Mouse (Mus musculus): ENCODE measurements at regions not wholly inside any gene's neighbourhood (a gene's known extent, or its start where the extent isn't known, plus 50 kb on each side); places are given as distances from the start of the nearest gene placed in this dataset.

- Histone ChIP-seq H3K4me2 (ENCODE audit: low read depth, low read length) (no peak overlapping the region), H3K4me3 (ENCODE audit: low read depth, low read length) (no peak overlapping the region), H3K9me3 (replicated peaks; ENCODE audit: control insufficient read depth, low read length) (no peaks in the 10 kb centered on the region), H3K36me3 (ENCODE audit: control insufficient read depth, insufficient read depth) (no peaks in the 10 kb centered on the region), H3K27ac (ENCODE audit: low read length) (no peak overlapping the region), H3K9ac (ENCODE audit: low read depth, low read length) (no peak overlapping the region), H3K4me1 (ENCODE audit: control insufficient read depth, low read depth, low read length) (no peaks in the 10 kb centered on the region), H3K27me3 (ENCODE audit: control insufficient read depth, insufficient read depth, low read depth, low read length) (no peaks in the 10 kb centered on the region; the same call in 1 of the 2 replicates)
- no peak for ATAC-seq (ENCODE audit: low read depth)
- WGBS (ENCODE audit: insufficient replicate concordance), result 50% methylated on average over 6 of the region's 6 CpGs
Observed at GRCm38 (mm10) chrX:99319163-99319562, 151.9 kb downstream of the Pja1 start.

DNA sequence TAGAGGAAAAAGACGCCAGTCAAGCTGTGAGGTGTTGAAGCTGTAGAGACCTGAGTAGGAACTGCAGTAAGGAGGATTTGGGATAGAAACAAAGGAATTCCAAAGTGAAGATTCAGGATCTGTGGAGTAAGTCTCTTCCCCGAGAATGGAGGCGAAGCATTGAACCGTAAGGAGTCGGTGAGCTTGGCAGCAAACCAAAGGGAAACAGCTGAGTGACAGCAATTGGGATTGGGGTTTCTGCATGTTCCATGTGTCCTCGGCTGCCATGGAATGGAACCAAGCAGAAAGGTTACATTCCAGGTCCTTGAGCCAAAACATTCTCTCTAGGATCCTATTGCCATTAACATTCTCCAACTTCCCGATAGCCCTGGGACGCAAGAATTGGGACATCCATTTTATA is 152.9 kb downstream of the Pja1 start:
- Histone ChIP-seq H3K4me1 (ENCODE audit: control insufficient read depth, low read depth, low read length) (no peaks in the 10 kb centered on the region), H3K9ac (ENCODE audit: low read depth, low read length) (no peak overlapping the region), H3K36me3 (ENCODE audit: control insufficient read depth, insufficient read depth) (no peaks in the 10 kb centered on the region), H3K4me2 (ENCODE audit: low read depth, low read length) (no peak overlapping the region), H3K27ac (ENCODE audit: low read length) (no peak overlapping the region), H3K27me3 (ENCODE audit: control insufficient read depth, insufficient read depth, low read depth, low read length) (no peaks in the 10 kb centered on the region; the same call in 1 of the 2 replicates), H3K9me3 (replicated peaks; ENCODE audit: control insufficient read depth, low read length) (no peaks in the 10 kb centered on the region), H3K4me3 (ENCODE audit: low read depth, low read length) (no peak overlapping the region)
- ATAC-seq (ENCODE audit: low read depth), result no peak
- 66% methylated on average over 8 of the region's 8 CpGs for WGBS (ENCODE audit: insufficient replicate concordance)

- 65% methylated on average over 10 of the region's 10 CpGs for WGBS (ENCODE audit: insufficient replicate concordance)
- Histone ChIP-seq H3K27ac (ENCODE audit: low read length) (no peak overlapping the region), H3K9me3 (replicated peaks; ENCODE audit: control insufficient read depth, low read length) (no peaks in the 10 kb centered on the region), H3K4me2 (ENCODE audit: low read depth, low read length) (no peak overlapping the region), H3K27me3 (ENCODE audit: control insufficient read depth, insufficient read depth, low read depth, low read length) (no peaks in the 10 kb centered on the region; the same call in 1 of the 2 replicates), H3K4me3 (ENCODE audit: low read depth, low read length) (no peak overlapping the region), H3K9ac (ENCODE audit: low read depth, low read length) (no peak overlapping the region), H3K36me3 (ENCODE audit: control insufficient read depth, insufficient read depth) (no peaks in the 10 kb centered on the region), H3K4me1 (ENCODE audit: control insufficient read depth, low read depth, low read length) (no peaks in the 10 kb centered on the region)
- ATAC-seq (ENCODE audit: low read depth), result no peak
Observed at GRCm38 (mm10) chrX:99317736-99318135, 153.3 kb downstream of the Pja1 start.

GRCm38 (mm10) chrX:99316410-99317056 is 154.5 kb downstream of the Pja1 start:
- no peaks in the 10 kb centered on the region for H3K9me3 ChIP-seq (replicated peaks; ENCODE audit: control insufficient read depth, low read length)
- no peaks in the 10 kb centered on the region; the same call in 1 of the 2 replicates for H3K27me3 ChIP-seq (ENCODE audit: control insufficient read depth, insufficient read depth, low read depth, low read length)

DNA sequence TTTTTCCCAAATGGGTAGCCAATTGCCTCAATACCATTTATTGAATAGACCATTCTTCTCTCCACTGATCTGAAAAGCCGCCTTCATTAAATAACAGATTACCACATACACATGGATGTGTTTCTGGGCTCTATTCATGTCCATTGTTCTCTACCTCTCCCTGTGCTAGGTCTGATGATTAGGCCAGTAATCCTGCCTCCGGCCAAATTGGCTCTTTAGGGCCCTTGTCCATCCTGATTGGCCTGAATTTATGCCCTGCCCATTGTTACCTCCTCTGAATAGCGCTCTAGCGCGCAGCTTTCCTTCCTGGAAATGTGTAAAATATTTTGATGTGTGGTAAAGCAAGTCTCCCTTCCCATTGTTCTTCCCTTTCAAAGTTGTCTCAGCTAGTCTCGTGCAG is 163.2 kb downstream of the Efnb1 start:
- no peaks in the 10 kb centered on the region; the same call in 1 of the 2 replicates for H3K27me3 ChIP-seq (ENCODE audit: control insufficient read depth, insufficient read depth, low read depth, low read length)
- H3K4me1 ChIP-seq (ENCODE audit: control insufficient read depth, low read depth, low read length), result no peaks in the 10 kb centered on the region
- H3K4me3 ChIP-seq (ENCODE audit: low read depth, low read length), result no peak overlapping the region
- no peaks in the 10 kb centered on the region for H3K36me3 ChIP-seq (ENCODE audit: control insufficient read depth, insufficient read depth)
- no peak for ATAC-seq (ENCODE audit: low read depth)
- no peak overlapping the region for H3K9ac ChIP-seq (ENCODE audit: low read depth, low read length)
- H3K27ac ChIP-seq (ENCODE audit: low read length), result no peak overlapping the region
- 42% methylated on average over 6 of the region's 6 CpGs for WGBS (ENCODE audit: insufficient replicate concordance)
- H3K9me3 ChIP-seq (replicated peaks; ENCODE audit: control insufficient read depth, low read length), result no peaks in the 10 kb centered on the region
- no peak overlapping the region for H3K4me2 ChIP-seq (ENCODE audit: low read depth, low read length)

More at GRCm38 (mm10) chrX:99316410-99317056, 154.5 kb downstream of the Pja1 start:
- Histone ChIP-seq H3K9ac (ENCODE audit: low read depth, low read length) (no peak overlapping the region), H3K4me1 (ENCODE audit: control insufficient read depth, low read depth, low read length) (no peaks in the 10 kb centered on the region), H3K4me3 (ENCODE audit: low read depth, low read length) (no peak overlapping the region), H3K4me2 (ENCODE audit: low read depth, low read length) (no peak overlapping the region), H3K27ac (ENCODE audit: low read length) (no peak overlapping the region), H3K36me3 (ENCODE audit: control insufficient read depth, insufficient read depth) (no peaks in the 10 kb centered on the region)
- WGBS (ENCODE audit: insufficient replicate concordance), result 61% methylated on average over 4 of the region's 4 CpGs
- no peak for ATAC-seq (ENCODE audit: low read depth)

DNA sequence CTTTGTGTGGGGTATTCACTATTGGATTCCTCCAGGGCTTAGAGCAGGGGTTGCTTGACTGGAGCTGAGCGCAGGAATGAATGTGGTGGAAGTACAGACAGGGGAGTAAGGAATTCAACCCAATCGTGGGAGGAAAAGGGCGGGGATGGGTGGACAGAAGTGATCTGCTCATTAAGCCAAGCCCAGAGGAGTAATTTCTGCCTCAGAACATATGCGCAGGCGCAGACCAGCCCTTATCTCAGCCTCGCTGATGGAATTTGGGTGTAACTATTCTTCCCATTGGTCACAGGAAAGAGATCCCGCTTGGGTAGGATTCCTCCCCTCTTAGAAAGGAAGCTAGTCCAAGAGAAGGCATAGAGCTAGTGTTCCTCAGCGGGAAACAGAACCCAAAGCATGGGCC is 158.8 kb downstream of the Efnb1 start:
- Histone ChIP-seq H3K4me3 (ENCODE audit: low read depth, low read length) (no peak overlapping the region), H3K27ac (ENCODE audit: low read length) (no peak overlapping the region), H3K27me3 (ENCODE audit: control insufficient read depth, insufficient read depth, low read depth, low read length) (no peaks in the 10 kb centered on the region; the same call in 1 of the 2 replicates), H3K9ac (ENCODE audit: low read depth, low read length) (no peak overlapping the region), H3K9me3 (replicated peaks; ENCODE audit: control insufficient read depth, low read length) (no peaks in the 10 kb centered on the region), H3K4me2 (ENCODE audit: low read depth, low read length) (no peak overlapping the region), H3K36me3 (ENCODE audit: control insufficient read depth, insufficient read depth) (no peaks in the 10 kb centered on the region), H3K4me1 (ENCODE audit: control insufficient read depth, low read depth, low read length) (no peaks in the 10 kb centered on the region)
- ATAC-seq (ENCODE audit: low read depth), result no peak
- 50% methylated on average over 8 of the region's 8 CpGs for WGBS (ENCODE audit: insufficient replicate concordance)

DNA sequence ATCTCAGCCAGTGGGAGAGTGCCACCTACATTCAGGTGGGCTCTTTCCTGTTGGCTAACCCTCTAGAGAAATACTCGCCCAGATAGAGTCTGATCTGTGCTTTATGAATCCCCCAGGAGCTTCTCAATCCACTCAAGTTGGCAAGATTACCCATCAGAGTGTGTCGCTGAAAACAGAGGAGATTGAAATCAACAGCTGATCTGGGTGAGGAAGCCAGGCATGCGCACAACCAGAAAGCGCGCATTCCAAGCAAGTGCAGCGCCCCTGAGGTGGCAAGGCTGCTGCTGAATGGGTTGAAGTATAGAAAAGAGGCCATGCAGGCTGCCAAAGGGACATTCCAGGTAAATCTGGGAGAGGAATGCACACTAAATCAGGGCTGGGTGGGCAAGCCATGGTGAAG is 158.0 kb downstream of the Efnb1 start:
- H3K4me1 ChIP-seq (ENCODE audit: control insufficient read depth, low read depth, low read length), result no peaks in the 10 kb centered on the region
- no peak overlapping the region for H3K4me3 ChIP-seq (ENCODE audit: low read depth, low read length)
- no peaks in the 10 kb centered on the region; the same call in 1 of the 2 replicates for H3K27me3 ChIP-seq (ENCODE audit: control insufficient read depth, insufficient read depth, low read depth, low read length)
- no peak overlapping the region for H3K9ac ChIP-seq (ENCODE audit: low read depth, low read length)
- ATAC-seq (ENCODE audit: low read depth), result no peak
- no peak overlapping the region for H3K27ac ChIP-seq (ENCODE audit: low read length)
- H3K36me3 ChIP-seq (ENCODE audit: control insufficient read depth, insufficient read depth), result no peaks in the 10 kb centered on the region
- H3K4me2 ChIP-seq (ENCODE audit: low read depth, low read length), result no peak overlapping the region
- 59% methylated on average over 6 of the region's 6 CpGs for WGBS (ENCODE audit: insufficient replicate concordance)
- no peaks in the 10 kb centered on the region for H3K9me3 ChIP-seq (replicated peaks; ENCODE audit: control insufficient read depth, low read length)

DNA sequence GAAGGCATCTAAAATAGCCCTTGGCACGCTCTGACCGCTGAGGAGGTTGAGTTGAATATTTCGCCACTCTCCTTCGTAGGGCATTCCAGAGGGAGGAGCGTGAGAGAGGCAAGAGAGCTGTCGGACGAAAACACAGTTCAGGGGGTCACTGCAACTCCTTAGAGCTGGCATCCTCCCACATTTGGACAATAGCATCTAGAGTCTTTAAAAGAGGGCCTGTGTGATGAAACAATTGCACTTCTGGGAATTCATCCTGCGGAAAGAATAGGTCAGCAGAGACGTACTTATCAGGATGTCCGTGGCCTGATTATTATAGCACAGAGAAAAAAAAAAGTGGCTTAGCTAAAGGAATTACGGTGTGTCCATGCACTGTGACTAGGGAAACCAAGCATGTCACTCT is 156.8 kb downstream of the Efnb1 start:
- Histone ChIP-seq H3K36me3 (ENCODE audit: control insufficient read depth, insufficient read depth) (no peaks in the 10 kb centered on the region), H3K9me3 (replicated peaks; ENCODE audit: control insufficient read depth, low read length) (no peaks in the 10 kb centered on the region), H3K4me3 (ENCODE audit: low read depth, low read length) (no peak overlapping the region), H3K4me2 (ENCODE audit: low read depth, low read length) (no peak overlapping the region), H3K4me1 (ENCODE audit: control insufficient read depth, low read depth, low read length) (no peaks in the 10 kb centered on the region), H3K9ac (ENCODE audit: low read depth, low read length) (no peak overlapping the region), H3K27me3 (ENCODE audit: control insufficient read depth, insufficient read depth, low read depth, low read length) (no peaks in the 10 kb centered on the region; the same call in 1 of the 2 replicates), H3K27ac (ENCODE audit: low read length) (no peak overlapping the region)
- WGBS (ENCODE audit: insufficient replicate concordance), result 66% methylated on average over 11 of the region's 11 CpGs
- ATAC-seq (ENCODE audit: low read depth), result 0 out of 2 replicates have a peak, but pooled peaks have one; percentile 16

DNA sequence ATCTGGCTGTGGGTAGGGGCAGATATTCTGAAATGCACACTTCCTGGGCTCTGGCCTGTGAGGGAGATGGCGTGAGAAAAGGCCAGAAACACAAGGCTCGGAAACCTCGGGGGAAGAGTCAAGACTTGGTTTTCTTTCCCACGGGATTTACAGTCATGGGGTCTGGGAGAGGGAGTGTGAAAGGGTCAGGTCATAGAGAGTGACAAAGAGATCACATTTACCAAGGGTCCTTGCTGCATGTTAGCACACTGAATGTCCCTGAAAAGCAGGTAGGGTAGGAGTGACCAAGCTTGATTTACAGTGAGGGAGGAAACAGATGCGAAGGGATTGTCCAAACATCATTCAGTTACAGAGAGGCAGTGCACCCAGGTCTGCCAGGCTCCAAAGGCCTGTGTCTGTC is 156.0 kb downstream of the Efnb1 start:
- Histone ChIP-seq H3K27me3 (ENCODE audit: control insufficient read depth, insufficient read depth, low read depth, low read length) (no peaks in the 10 kb centered on the region; the same call in 1 of the 2 replicates), H3K4me3 (ENCODE audit: low read depth, low read length) (no peak overlapping the region), H3K4me2 (ENCODE audit: low read depth, low read length) (no peak overlapping the region), H3K9me3 (replicated peaks; ENCODE audit: control insufficient read depth, low read length) (no peaks in the 10 kb centered on the region), H3K4me1 (ENCODE audit: control insufficient read depth, low read depth, low read length) (no peaks in the 10 kb centered on the region), H3K36me3 (ENCODE audit: control insufficient read depth, insufficient read depth) (no peaks in the 10 kb centered on the region), H3K27ac (ENCODE audit: low read length) (no peak overlapping the region), H3K9ac (ENCODE audit: low read depth, low read length) (no peak overlapping the region)
- WGBS (ENCODE audit: insufficient replicate concordance), result 43% methylated on average over 5 of the region's 5 CpGs
- ATAC-seq (ENCODE audit: low read depth), result no peak
